Mouse (Mus musculus) lung, embryonic 14.5 days (tissue): ENCODE results near the gene Acp6. TPM values are rescaled to one million over a fixed set of nuclear protein-coding genes. Genes with fewer than 3 reads are reported as not detected.

Experiments
- ATAC-seq: fragments of 200-750 bp; cut with Nextera tagmentation; 2 replicates; pipeline ENCODE4 v1.8.0; 2017; ENCODE audit warnings: mild to moderate bottlenecking, moderate TSS enrichment, moderate library complexity; ENCODE audit not compliant: insufficient read depth
- DNase-seq: peaks from one replicate; pipeline ENCODE4 v3.0.0-alpha.2; 2015
- H3K27ac ChIP-seq: fragments of 300-500 bp; sonication (generic); 2 replicates; pipeline ENCODE4 v1.5.1; 2014; ENCODE audit warnings: low read depth, mild to moderate bottlenecking, moderate library complexity
- H3K27me3 ChIP-seq: fragments of 300-500 bp; sonication (generic); 2 replicates; pipeline ENCODE4 v1.6.1; 2014; ENCODE audit warnings: low read length, control low read depth; ENCODE audit not compliant: insufficient read depth
- H3K36me3 ChIP-seq: fragments of 300-500 bp; sonication (generic); 2 replicates; pipeline ENCODE4 v1.6.1; 2014; ENCODE audit warnings: control low read depth; ENCODE audit not compliant: insufficient read depth
- H3K4me1 ChIP-seq: fragments of 300-500 bp; sonication (generic); 2 replicates; pipeline ENCODE4 v1.6.1; 2014; ENCODE audit warnings: antibody characterized with exemption, control low read depth; ENCODE audit not compliant: insufficient read depth
- H3K4me2 ChIP-seq: fragments of 300-500 bp; sonication (generic); 2 replicates; pipeline ENCODE4 v1.6.1; 2014; ENCODE audit warnings: mild to moderate bottlenecking
- H3K4me3 ChIP-seq: fragments of 300-500 bp; sonication (generic); 2 replicates; pipeline ENCODE4 v1.5.1; 2014; ENCODE audit warnings: low read depth, low read length
- H3K9ac ChIP-seq: fragments of 300-500 bp; sonication (generic); 2 replicates; pipeline ENCODE4 v1.6.1; 2014
- H3K9me3 ChIP-seq: fragments of 300-500 bp; sonication (generic); 2 replicates; pipeline ENCODE4 v1.6.1; 2016; ENCODE audit warnings: low read depth, low read length, control low read depth
- CTCF ChIP-seq: IDR thresholded peaks from 2 replicates; pipeline ENCODE4 v1.5.1; 2016; ENCODE audit warnings: antibody characterized with exemption, low read depth
- WGBS: fragments of 180-500 bp; shearing (Covaris S2); extraction: QIAGEN DNeasy Blood & Tissue Kit; methylation state at CpG from one replicate; pipeline ENCODE4 v1.1.7; 2014; 5-methylcytosine and 5-hydroxymethylcytosine counted together
- polyA plus RNA-seq: library from polyadenylated mRNA; unstranded; fragments of >200 nt; fragmentation: Nextera tagmentation; extraction: Ambion mirVana; gene quantifications from 2 replicates; pipeline ENCODE4 v1.2.1, GENCODE M21; 2014

The Acp6 gene
- polyA plus RNA-seq, 1 experiment from 2014 or later: 37.6 TPM

- H3K9ac ChIP-seq: no peak overlapping the region
- no peaks in the 10 kb centered on the region for H3K4me1 ChIP-seq
- WGBS: 39% methylated on average over 10 of the region's 10 CpGs
- DNase-seq (peak; percentile 90), ATAC-seq (peak; percentile 45; the same call in 1 of the 2 replicates)
- H3K9me3 ChIP-seq: no peaks in the 10 kb centered on the region
- no peaks in the 10 kb centered on the region for H3K27me3 ChIP-seq
- no peak overlapping the region for H3K4me2 ChIP-seq
- H3K36me3 ChIP-seq: no peaks in the 10 kb centered on the region
- TF ChIP-seq CTCF: peak; percentile 95
- no peak overlapping the region for H3K4me3 ChIP-seq
- no peak overlapping the region for H3K27ac ChIP-seq
Observed at GRCm38 (mm10) chr3:97185098-97185860, 26.7 kb downstream of the Acp6 start.

- Histone ChIP-seq H3K9ac (no peak overlapping the region), H3K4me2 (no peak overlapping the region), H3K9me3 (no peaks in the 10 kb centered on the region), H3K36me3 (no peaks in the 10 kb centered on the region), H3K4me1 (no peaks in the 10 kb centered on the region), H3K27ac (no peak overlapping the region), H3K4me3 (no peak overlapping the region), H3K27me3 (no peaks in the 10 kb centered on the region)
- DNase-seq (no peak), ATAC-seq (no peak)
- WGBS: 87% methylated on average over 8 of the region's 8 CpGs
- no peak for TF ChIP-seq CTCF
Observed at GRCm38 (mm10) chr3:97196571-97196970, 38.0 kb downstream of the Acp6 start.

GRCm38 (mm10) chr3:97199261-97199660, 40.7 kb downstream of the Acp6 start:
- peaks cover 6% of the 10 kb centered on the region; the same call in 1 of the 2 replicates for H3K36me3 ChIP-seq
- 25% methylated on average over 4 of the region's 4 CpGs for WGBS
- no peak for DNase-seq
- ATAC-seq: no peak
- no peak for TF ChIP-seq CTCF
- H3K27me3 ChIP-seq: no peaks in the 10 kb centered on the region
- no peak overlapping the region for H3K9ac ChIP-seq
- no peak overlapping the region for H3K27ac ChIP-seq
- no peaks in the 10 kb centered on the region for H3K9me3 ChIP-seq
- H3K4me3 ChIP-seq: no peak overlapping the region
- H3K4me2 ChIP-seq: no peak overlapping the region
- H3K4me1 ChIP-seq: no peaks in the 10 kb centered on the region

- ATAC-seq (peak; percentile 72), DNase-seq (peak; percentile 90)
- TF ChIP-seq CTCF: peak; percentile 93
- no peaks in the 10 kb centered on the region for H3K4me1 ChIP-seq
- H3K27me3 ChIP-seq: no peaks in the 10 kb centered on the region
- H3K9me3 ChIP-seq: no peaks in the 10 kb centered on the region
- H3K4me2 ChIP-seq: no peak overlapping the region
- no peak overlapping the region for H3K4me3 ChIP-seq
- 46% methylated on average over 5 of the region's 5 CpGs for WGBS
- H3K36me3 ChIP-seq: peaks cover 31% of the 10 kb centered on the region
- H3K27ac ChIP-seq: no peak overlapping the region
- no peak overlapping the region for H3K9ac ChIP-seq
Observed at GRCm38 (mm10) chr3:97201943-97202342, 43.4 kb downstream of the Acp6 start.

- Histone ChIP-seq H3K9ac (no peak overlapping the region), H3K4me2 (no peak overlapping the region), H3K27me3 (no peaks in the 10 kb centered on the region), H3K27ac (no peak overlapping the region), H3K4me1 (no peaks in the 10 kb centered on the region), H3K36me3 (peaks cover 50% of the 10 kb centered on the region), H3K4me3 (no peak overlapping the region), H3K9me3 (no peaks in the 10 kb centered on the region)
- no peak for ATAC-seq
- no peak for TF ChIP-seq CTCF
- no peak for DNase-seq
- WGBS: 68% methylated on average over 14 of the region's 14 CpGs
Observed at GRCm38 (mm10) chr3:97203880-97204279, 45.3 kb downstream of the Acp6 start.

- TF ChIP-seq CTCF: no peak
- whole genome bisulfite sequencing: 74% methylated on average over 3 of the region's 3 CpGs
- H3K9me3 ChIP-seq: no peaks in the 10 kb centered on the region
- DNase-seq (no peak), ATAC-seq (no peak)
- no peak overlapping the region for H3K4me3 ChIP-seq
- no peak overlapping the region for H3K9ac ChIP-seq
- H3K4me1 ChIP-seq: no peaks in the 10 kb centered on the region
- no peak overlapping the region for H3K4me2 ChIP-seq
- no peaks in the 10 kb centered on the region for H3K27me3 ChIP-seq
- no peak overlapping the region for H3K27ac ChIP-seq
- H3K36me3 ChIP-seq: peaks cover 73% of the 10 kb centered on the region
Observed at GRCm38 (mm10) chr3:97206521-97206920, 47.9 kb downstream of the Acp6 start.

GRCm38 (mm10) chr3:97209351-97209750, 50.8 kb downstream of the Acp6 start:
- WGBS: 89% methylated on average over 9 of the region's 9 CpGs
- no peaks in the 10 kb centered on the region for H3K27me3 ChIP-seq

More at GRCm38 (mm10) chr3:97209351-97209750, 50.8 kb downstream of the Acp6 start:
- no peak overlapping the region for H3K27ac ChIP-seq
- ATAC-seq (no peak), DNase-seq (no peak)
- no peak overlapping the region for H3K4me3 ChIP-seq
- no peak overlapping the region for H3K9ac ChIP-seq
- H3K4me1 ChIP-seq: no peaks in the 10 kb centered on the region
- no peaks in the 10 kb centered on the region for H3K9me3 ChIP-seq
- no peak overlapping the region for H3K4me2 ChIP-seq
- no peak for TF ChIP-seq CTCF
- peaks cover 94% of the 10 kb centered on the region for H3K36me3 ChIP-seq
